Mouse (Mus musculus): Measurements from ENCODE around the gene Pla2r1. TPM values are rescaled to one million over a fixed set of nuclear protein-coding genes. Genes with fewer than 3 reads are reported as not detected.
A peak's percentile ranks its signal among the peaks of the same experiment; 100 is the strongest.

Pla2r1 gene
- 1.4 and 1.6 TPM in 2 replicates for polyA plus RNA-seq (2015; fragmentation: Nextera tagmentation; extraction: Ambion mirVana)

GRCm38 (mm10) chr2:60552902-60553682, at the start of gene Pla2r1:
Gene Pla2r1 (minus strand): TSS chr2:60553308.
- peak; percentile 86 for ATAC-seq
- TF ChIP-seq EP300 (IDR thresholded peaks at IDR 0.05) (no peak), CTCF (IDR thresholded peaks at IDR 0.05) (peak; percentile 14; the same call in 1 of the 2 replicates)
- DNase-seq (ENCODE audit: low spot score) = peak; percentile 55
- Histone ChIP-seq H3K36me3 (ENCODE audit: insufficient read depth, low read length) (no peaks in the 10 kb centered on the region), H3K4me3 (ENCODE audit: low read depth, low read length) (peak within 1 kb of the TSS; percentile 38), H3K27ac (ENCODE audit: low read length) (no peak within 1 kb of the TSS), H3K9ac (replicated peaks; ENCODE audit: low read depth) (no peak within 1 kb of the TSS; the same call in 1 of the 2 replicates), H3K9me3 (ENCODE audit: low read length) (no peaks in the 10 kb centered on the region), H3K4me1 (ENCODE audit: insufficient read depth, low read depth, low read length) (no peaks in the 10 kb centered on the region), H3K27me3 (replicated peaks; ENCODE audit: insufficient read depth, low read length) (no peaks in the 10 kb centered on the region), H3K4me2 (replicated peaks; ENCODE audit: low read depth, low read length) (peak within 1 kb of the TSS; percentile 68)
- WGBS = 6% methylated on average over 33 of the region's 33 CpGs

GRCm38 (mm10) chr2:60601326-60601725, 48.2 kb upstream of the Pla2r1 start:
- TF ChIP-seq CTCF (IDR thresholded peaks at IDR 0.05) = no peak
- no peak for TF ChIP-seq EP300 (IDR thresholded peaks at IDR 0.05)
- no peaks in the 10 kb centered on the region for H3K36me3 ChIP-seq (ENCODE audit: insufficient read depth, low read length)
- WGBS = 79% methylated on average over 2 of the region's 2 CpGs
- no peak overlapping the region for H3K27ac ChIP-seq (ENCODE audit: low read length)
- no peak overlapping the region for H3K9ac ChIP-seq (replicated peaks; ENCODE audit: low read depth)
- no peak overlapping the region for H3K4me2 ChIP-seq (replicated peaks; ENCODE audit: low read depth, low read length)
- no peaks in the 10 kb centered on the region for H3K27me3 ChIP-seq (replicated peaks; ENCODE audit: insufficient read depth, low read length)
- H3K9me3 ChIP-seq (ENCODE audit: low read length) = no peaks in the 10 kb centered on the region
- no peak for DNase-seq (ENCODE audit: low spot score)
- no peak overlapping the region for H3K4me3 ChIP-seq (ENCODE audit: low read depth, low read length)
- no peak for ATAC-seq
- H3K4me1 ChIP-seq (ENCODE audit: insufficient read depth, low read depth, low read length) = no peaks in the 10 kb centered on the region

- Histone ChIP-seq H3K4me3 (ENCODE audit: low read depth, low read length) (no peak overlapping the region), H3K9me3 (ENCODE audit: low read length) (no peaks in the 10 kb centered on the region), H3K36me3 (ENCODE audit: insufficient read depth, low read length) (no peaks in the 10 kb centered on the region), H3K27me3 (replicated peaks; ENCODE audit: insufficient read depth, low read length) (no peaks in the 10 kb centered on the region), H3K27ac (ENCODE audit: low read length) (no peak overlapping the region), H3K4me1 (ENCODE audit: insufficient read depth, low read depth, low read length) (no peaks in the 10 kb centered on the region), H3K4me2 (replicated peaks; ENCODE audit: low read depth, low read length) (no peak overlapping the region), H3K9ac (replicated peaks; ENCODE audit: low read depth) (no peak overlapping the region)
- 81% methylated on average over 2 of the region's 2 CpGs for WGBS
- TF ChIP-seq CTCF (IDR thresholded peaks at IDR 0.05) (no peak), EP300 (IDR thresholded peaks at IDR 0.05) (no peak)
- ATAC-seq = no peak
- no peak for DNase-seq (ENCODE audit: low spot score)
These were observed 47.8 kb upstream of the Pla2r1 start for GRCm38 (mm10) chr2:60600863-60601262.

- Histone ChIP-seq H3K9ac (replicated peaks; ENCODE audit: low read depth) (no peak overlapping the region), H3K4me1 (ENCODE audit: insufficient read depth, low read depth, low read length) (no peaks in the 10 kb centered on the region), H3K27me3 (replicated peaks; ENCODE audit: insufficient read depth, low read length) (no peaks in the 10 kb centered on the region), H3K4me2 (replicated peaks; ENCODE audit: low read depth, low read length) (no peak overlapping the region), H3K4me3 (ENCODE audit: low read depth, low read length) (no peak overlapping the region), H3K27ac (ENCODE audit: low read length) (no peak overlapping the region), H3K36me3 (ENCODE audit: insufficient read depth, low read length) (no peaks in the 10 kb centered on the region), H3K9me3 (ENCODE audit: low read length) (no peaks in the 10 kb centered on the region)
- DNase-seq (ENCODE audit: low spot score) (no peak), ATAC-seq (no peak)
- WGBS = 83% methylated on average over 4 of the region's 4 CpGs
- no peak for TF ChIP-seq EP300 (IDR thresholded peaks at IDR 0.05)
These were observed 30.3 kb upstream of the Pla2r1 start for GRCm38 (mm10) chr2:60583416-60583815.

- Histone ChIP-seq H3K27me3 (replicated peaks; ENCODE audit: insufficient read depth, low read length) (no peaks in the 10 kb centered on the region), H3K4me1 (ENCODE audit: insufficient read depth, low read depth, low read length) (no peaks in the 10 kb centered on the region), H3K9ac (replicated peaks; ENCODE audit: low read depth) (no peak overlapping the region), H3K27ac (ENCODE audit: low read length) (no peak overlapping the region), H3K9me3 (ENCODE audit: low read length) (no peaks in the 10 kb centered on the region), H3K4me2 (replicated peaks; ENCODE audit: low read depth, low read length) (no peak overlapping the region), H3K4me3 (ENCODE audit: low read depth, low read length) (no peak overlapping the region), H3K36me3 (ENCODE audit: insufficient read depth, low read length) (no peaks in the 10 kb centered on the region)
- 67% methylated on average over 4 of the region's 4 CpGs for WGBS
- ATAC-seq (no peak), DNase-seq (ENCODE audit: low spot score) (no peak)
- TF ChIP-seq EP300 (IDR thresholded peaks at IDR 0.05) (no peak), CTCF (IDR thresholded peaks at IDR 0.05) (no peak)
These were observed 1.5 kb upstream of the Pla2r1 start for GRCm38 (mm10) chr2:60554561-60554960.

- no peak for DNase-seq (ENCODE audit: low spot score)
- no peak overlapping the region; the same call in 1 of the 2 replicates for H3K9ac ChIP-seq (replicated peaks; ENCODE audit: low read depth)
These were observed 769 bp downstream of the Pla2r1 start for GRCm38 (mm10) chr2:60552177-60552901.

More at GRCm38 (mm10) chr2:60552177-60552901, 769 bp downstream of the Pla2r1 start:
- Histone ChIP-seq H3K4me2 (replicated peaks; ENCODE audit: low read depth, low read length) (peak overlapping the region; percentile 68), H3K4me1 (ENCODE audit: insufficient read depth, low read depth, low read length) (no peaks in the 10 kb centered on the region), H3K27me3 (replicated peaks; ENCODE audit: insufficient read depth, low read length) (no peaks in the 10 kb centered on the region), H3K27ac (ENCODE audit: low read length) (no peak overlapping the region), H3K4me3 (ENCODE audit: low read depth, low read length) (peak overlapping the region; percentile 38), H3K36me3 (ENCODE audit: insufficient read depth, low read length) (no peaks in the 10 kb centered on the region), H3K9me3 (ENCODE audit: low read length) (no peaks in the 10 kb centered on the region)
- 36% methylated on average over 21 of the region's 21 CpGs for WGBS
- TF ChIP-seq EP300 (IDR thresholded peaks at IDR 0.05) (no peak), CTCF (IDR thresholded peaks at IDR 0.05) (no peak)
- ATAC-seq = no peak; the same call in 1 of the 2 replicates
